Mouse (Mus musculus) MEL (cell line): ENCODE results near the gene Hoxa4. TPM values are rescaled to one million over a fixed set of nuclear protein-coding genes. Genes with fewer than 3 reads are reported as not detected.

Experiments used
- DNase-seq: peaks from one replicate; pipeline ENCODE4 v3.0.0; 2011; ENCODE audit warnings: low read depth, low spot score
- H3K27ac ChIP-seq: 2 replicates; pipeline ENCODE4 v1.5.1; 2012; ENCODE audit warnings: low read depth, mild to moderate bottlenecking, control low read depth, low read length, moderate library complexity; ENCODE audit not compliant: control insufficient read depth
- H3K27me3 ChIP-seq, 2 experiments: fragments of 150-350 bp in 1 of 2; sonication (generic) in 1 of 2; 2 replicates each; pipeline ENCODE4 v1.6.1; 2012; ENCODE audit warnings: low read length in 2 of 2, mild to moderate bottlenecking in 2 of 2, improper control_type of control experiment in 1 of 2, moderate library complexity in 1 of 2; ENCODE audit not compliant: insufficient read depth in 2 of 2, control insufficient read depth in 1 of 2
- H3K36me3 ChIP-seq, 2 experiments: 2 replicates each; pipeline ENCODE4 v1.6.1; 2012 to 2014; ENCODE audit warnings: low read length in 2 of 2, improper control_type of control experiment in 1 of 2, inconsistent platforms in 1 of 2, mild to moderate bottlenecking in 1 of 2; ENCODE audit not compliant: insufficient read depth in 2 of 2, control insufficient read depth in 1 of 2
- H3K4me1 ChIP-seq, 2 experiments: fragments of 150-350 bp in 1 of 2; sonication (generic) in 1 of 2; 2 replicates each; pipeline ENCODE4 v1.6.1; 2012; ENCODE audit warnings: low read length in 2 of 2, improper control_type of control experiment in 1 of 2, mild to moderate bottlenecking in 1 of 2; ENCODE audit not compliant: insufficient read depth in 2 of 2, control insufficient read depth in 1 of 2
- H3K4me3 ChIP-seq, 2 experiments: fragments of 150-350 bp in 1 of 2; sonication (generic) in 1 of 2; 2 replicates each; pipeline ENCODE4 v1.5.1; 2012; ENCODE audit warnings: low read depth in 2 of 2, low read length in 2 of 2, mild to moderate bottlenecking in 2 of 2, moderate library complexity in 2 of 2, control low read depth in 1 of 2, improper control_type of control experiment in 1 of 2; ENCODE audit not compliant: control insufficient read depth in 1 of 2, insufficient read depth in 1 of 2
- H3K79me2 ChIP-seq: 2 replicates; pipeline ENCODE4 v1.6.1; 2012; ENCODE audit warnings: mild to moderate bottlenecking, low read length, moderate library complexity; ENCODE audit not compliant: control insufficient read depth, poor library complexity, insufficient read depth
- H3K9ac ChIP-seq: 2 replicates; pipeline ENCODE4 v1.6.1; 2012; ENCODE audit warnings: low read depth, mild to moderate bottlenecking, control low read depth, low read length, moderate library complexity; ENCODE audit not compliant: control insufficient read depth, poor library complexity, severe bottlenecking
- H3K9me3 ChIP-seq: fragments of 150-350 bp; sonication (generic); replicated peaks from 2 replicates; pipeline ENCODE4 v1.6.1; 2012; ENCODE audit warnings: mild to moderate bottlenecking, low read length, improper control_type of control experiment, moderate library complexity; ENCODE audit not compliant: insufficient read depth
- BHLHE40 ChIP-seq: IDR thresholded peaks from 2 replicates; pipeline ENCODE4 v1.6.1; 2012; ENCODE audit warnings: low read depth, mild to moderate bottlenecking, inconsistent platforms, low read length, improper control_type of control experiment, borderline replicate concordance
- CHD1 ChIP-seq: IDR thresholded peaks from 2 replicates; pipeline ENCODE4 v1.6.1; 2012; ENCODE audit warnings: low read depth, mild to moderate bottlenecking, inconsistent platforms, low read length, improper control_type of control experiment
- CHD2 ChIP-seq: IDR thresholded peaks from 2 replicates; pipeline ENCODE4 v1.6.1; 2011; ENCODE audit warnings: low read length, improper control_type of control experiment
- GABPA ChIP-seq: IDR thresholded peaks from 2 replicates; pipeline ENCODE4 v1.6.1; 2012; ENCODE audit warnings: low read depth, mild to moderate bottlenecking, inconsistent platforms, low read length, improper control_type of control experiment, moderate library complexity
- GATA1 ChIP-seq: IDR thresholded peaks from 2 replicates; pipeline ENCODE4 v1.6.1; 2011; ENCODE audit warnings: low read depth, low read length, improper control_type of control experiment
- HCFC1 ChIP-seq: IDR thresholded peaks from 2 replicates; pipeline ENCODE4 v1.6.1; 2012; ENCODE audit warnings: low read depth, mild to moderate bottlenecking, inconsistent platforms, low read length, improper control_type of control experiment, moderate library complexity
- KAT2A ChIP-seq: conservative IDR thresholded peaks from 2 replicates; pipeline ENCODE4 v1.6.1; 2012; ENCODE audit warnings: low read depth, low read length, improper control_type of control experiment, inconsistent platforms
- MAX ChIP-seq: IDR thresholded peaks from 2 replicates; pipeline ENCODE4 v1.6.1; 2011; ENCODE audit warnings: low read length, improper control_type of control experiment
- MAZ ChIP-seq: IDR thresholded peaks from 2 replicates; pipeline ENCODE4 v1.6.1; 2012; ENCODE audit warnings: low read depth, mild to moderate bottlenecking, inconsistent platforms, low read length, improper control_type of control experiment
- MEF2A ChIP-seq: IDR thresholded peaks from 2 replicates; pipeline ENCODE4 v1.6.1; 2014; ENCODE audit warnings: low read depth, mild to moderate bottlenecking, inconsistent platforms, low read length, improper control_type of control experiment; ENCODE audit not compliant: poor library complexity, insufficient replicate concordance, severe bottlenecking; ENCODE audit errors: extremely low read depth
- MXI1 ChIP-seq: IDR thresholded peaks from 2 replicates; pipeline ENCODE4 v1.6.1; 2011; ENCODE audit warnings: mild to moderate bottlenecking, low read depth, low read length, improper control_type of control experiment
- MYB ChIP-seq: IDR thresholded peaks from 2 replicates; pipeline ENCODE4 v1.6.1; 2011; ENCODE audit warnings: mild to moderate bottlenecking, low read depth, low read length, improper control_type of control experiment
- MYC ChIP-seq: IDR thresholded peaks from 2 replicates; pipeline ENCODE4 v1.6.1; 2011; ENCODE audit warnings: low read depth, mild to moderate bottlenecking, low read length, improper control_type of control experiment, moderate library complexity
- NRF1 ChIP-seq: IDR thresholded peaks from 2 replicates; pipeline ENCODE4 v1.6.1; 2014; ENCODE audit warnings: low read depth, mild to moderate bottlenecking, inconsistent platforms, low read length, improper control_type of control experiment, moderate library complexity; ENCODE audit not compliant: poor library complexity, insufficient read depth, severe bottlenecking
- POLR2AphosphoS2 ChIP-seq: IDR thresholded peaks from 2 replicates; pipeline ENCODE4 v1.6.1; 2011; ENCODE audit warnings: low read length, improper control_type of control experiment
- POLR2AphosphoS5 ChIP-seq: IDR thresholded peaks from 2 replicates; pipeline ENCODE4 v1.6.1; 2012; ENCODE audit warnings: low read depth, borderline replicate concordance, mild to moderate bottlenecking, inconsistent platforms, low read length, moderate library complexity, mixed read lengths
- RAD21 ChIP-seq: IDR thresholded peaks from 2 replicates; pipeline ENCODE4 v1.6.1; 2011; ENCODE audit warnings: mild to moderate bottlenecking, low read depth, low read length, improper control_type of control experiment
- RCOR1 ChIP-seq: IDR thresholded peaks from 2 replicates; pipeline ENCODE4 v1.6.1; 2012; ENCODE audit warnings: low read depth, mild to moderate bottlenecking, inconsistent platforms, low read length, improper control_type of control experiment
- SIN3A ChIP-seq: IDR thresholded peaks from 2 replicates; pipeline ENCODE4 v1.6.1; 2012; ENCODE audit warnings: low read length, improper control_type of control experiment, inconsistent platforms
- TAL1 ChIP-seq: IDR thresholded peaks from 2 replicates; pipeline ENCODE4 v1.6.1; 2012; ENCODE audit warnings: mild to moderate bottlenecking, inconsistent platforms, low read length, moderate library complexity, mixed read lengths
- TBP ChIP-seq: IDR thresholded peaks from 2 replicates; pipeline ENCODE4 v1.8.0; 2011; ENCODE audit warnings: low read depth, low read length, improper control_type of control experiment
- UBTF ChIP-seq: IDR thresholded peaks from 2 replicates; pipeline ENCODE4 v1.6.1; 2012; ENCODE audit warnings: low read depth, mild to moderate bottlenecking, inconsistent platforms, low read length, improper control_type of control experiment, moderate library complexity, borderline replicate concordance; ENCODE audit not compliant: insufficient read depth
- USF1 ChIP-seq: IDR thresholded peaks from 2 replicates; pipeline ENCODE4 v1.6.1; 2014; ENCODE audit warnings: low read depth, mild to moderate bottlenecking, inconsistent platforms, low read length, improper control_type of control experiment, moderate library complexity
- ZC3H11A ChIP-seq: IDR thresholded peaks from 2 replicates; pipeline ENCODE4 v1.6.1; 2012; ENCODE audit warnings: low read depth, mild to moderate bottlenecking, inconsistent platforms, low read length, improper control_type of control experiment
- ZKSCAN1 ChIP-seq: IDR thresholded peaks from 2 replicates; pipeline ENCODE4 v1.6.1; 2012; ENCODE audit warnings: low read depth, mild to moderate bottlenecking, inconsistent platforms, low read length, improper control_type of control experiment, moderate library complexity
- ZMIZ1 ChIP-seq: IDR thresholded peaks from 2 replicates; pipeline ENCODE4 v1.6.1; 2012; ENCODE audit warnings: low read depth, mild to moderate bottlenecking, inconsistent platforms, low read length, improper control_type of control experiment, moderate library complexity
- polyA plus RNA-seq, 2 experiments: library from polyadenylated mRNA; stranded (reverse) in 1 of 2; unstranded in 1 of 2; fragments of >175 nt in 1 of 2; fragments of >200 nt in 1 of 2; gene quantifications; 2 replicates each; pipeline versions ENCODE4 v1.2.1 to v1.2.4; 2012; ENCODE audit warnings: low replicate concordance in 2 of 2, low read depth in 1 of 2; ENCODE audit not compliant: insufficient read length in 2 of 2, insufficient read depth in 1 of 2, missing spikeins in 1 of 2
- total RNA-seq: library from RNA; depleted of rRNA; stranded (reverse); fragments of 300-350 nt; gene quantifications from 2 replicates; pipeline ENCODE4 v1.2.3, GENCODE M21; 2012

Gene Hoxa4
- total and polyA plus RNA-seq, 3 experiments = not detected

- H3K4me1 ChIP-seq = no peaks in the 10 kb centered on the region
- no peaks in the 10 kb centered on the region for H3K79me2 ChIP-seq
- no peaks in the 10 kb centered on the region for H3K36me3 ChIP-seq
- no peak for DNase-seq
- no peak overlapping the region for H3K27ac ChIP-seq
- H3K9ac ChIP-seq = no peak overlapping the region
- H3K4me3 ChIP-seq = no peak overlapping the region
- no peaks in the 10 kb centered on the region for H3K27me3 ChIP-seq
- no peak for TF ChIP-seq GABPA
- TF ChIP-seq CHD1 = no peak
- TF ChIP-seq SIN3A = no peak
- TF ChIP-seq MAX = no peak
- TF ChIP-seq UBTF = no peak
- TF ChIP-seq MEF2A = no peak
- no peak for TF ChIP-seq TBP
- no peak for TF ChIP-seq ZKSCAN1
- no peak for TF ChIP-seq GATA1
- TF ChIP-seq POLR2AphosphoS2 = no peak
- TF ChIP-seq HCFC1 = no peak
- no peak for TF ChIP-seq ZMIZ1
- no peak for TF ChIP-seq USF1
- no peak for TF ChIP-seq TAL1
- TF ChIP-seq MAZ = no peak
- no peak for TF ChIP-seq CHD2
- TF ChIP-seq MYC = no peak
- TF ChIP-seq ZC3H11A = no peak
- no peak for TF ChIP-seq BHLHE40
- no peak for TF ChIP-seq MYB
- H3K9me3 ChIP-seq = no peaks in the 10 kb centered on the region
These were observed 13.7 kb downstream of the Hoxa4 start for GRCm38 (mm10) chr6:52177806-52178205.

GRCm38 (mm10) chr6:52177061-52177735 is 14.4 kb downstream of the Hoxa4 start, which contains the start of gene 5730596B20Rik:
Gene 5730596B20Rik, plus strand, starts transcription at chr6:52177498.
- H3K27ac ChIP-seq = no peak within 1 kb of the TSS
- no peaks in the 10 kb centered on the region for H3K36me3 ChIP-seq
- H3K79me2 ChIP-seq = no peaks in the 10 kb centered on the region
- no peak within 1 kb of the TSS for H3K4me3 ChIP-seq
- H3K4me1 ChIP-seq = no peaks in the 10 kb centered on the region
- no peaks in the 10 kb centered on the region for H3K9me3 ChIP-seq
- TF ChIP-seq TBP (no peak), ZC3H11A (no peak), POLR2AphosphoS5 (no peak), NRF1 (no peak), RAD21 (no peak), RCOR1 (no peak), MEF2A (no peak), MYB (no peak), MXI1 (no peak), KAT2A (no peak), UBTF (no peak), BHLHE40 (no peak), MYC (no peak), MAZ (no peak)
- DNase-seq = no peak
- H3K9ac ChIP-seq = no peak within 1 kb of the TSS
- H3K27me3 ChIP-seq = no peaks in the 10 kb centered on the region
